Mouse (Mus musculus) CH12.LX (cell line): ENCODE data around the gene Elovl5.

Source experiments
- POLR2A ChIP-seq: IDR thresholded peaks from 2 replicates; pipeline ENCODE4 v1.6.1; 2011; ENCODE audit warnings: low read depth, mild to moderate bottlenecking, improper control_type of control experiment, low read length
- SMC3 ChIP-seq: IDR thresholded peaks from 2 replicates; pipeline ENCODE4 v1.6.1; 2011; ENCODE audit warnings: low read depth, low read length, improper control_type of control experiment

DNA sequence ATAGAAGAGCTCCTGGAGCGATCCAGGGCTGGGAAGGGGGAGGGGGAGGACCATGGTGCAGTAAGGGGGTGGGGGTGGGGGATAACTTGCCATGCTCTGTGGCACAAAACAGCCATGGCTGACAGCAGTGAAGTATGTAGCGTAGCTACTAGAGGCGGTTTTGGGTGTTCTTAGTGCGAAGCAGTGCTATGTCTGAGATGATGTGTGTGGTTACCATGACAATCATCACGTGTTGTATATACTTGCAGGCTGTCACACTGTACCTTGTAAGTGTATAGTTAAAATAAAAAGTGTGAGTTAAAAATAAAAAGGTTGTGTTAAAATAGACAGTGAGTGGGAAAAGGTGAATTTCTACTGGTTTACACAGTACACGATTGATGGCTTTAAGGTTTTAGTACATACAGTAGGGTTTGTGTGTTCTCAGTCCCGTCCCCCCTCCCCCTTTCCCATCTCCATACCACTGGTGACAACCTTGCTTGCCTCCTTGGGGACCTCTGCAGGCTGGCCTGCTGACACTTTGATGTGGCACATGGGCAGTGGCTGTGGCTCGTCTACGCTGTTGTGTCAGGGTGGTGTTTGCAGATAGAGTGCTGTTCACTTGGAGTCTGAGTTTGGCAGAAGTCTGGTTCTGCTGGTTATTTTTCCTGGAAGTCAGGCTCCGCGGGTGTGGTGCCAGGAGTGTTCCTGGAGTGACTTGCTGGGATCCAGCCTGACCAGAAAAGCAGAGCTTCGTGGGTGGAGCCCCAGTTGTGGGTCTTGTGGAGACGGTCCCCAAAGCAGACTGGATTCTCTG lies 21.8 kb downstream of the Elovl5 start:
- TF ChIP-seq POLR2A: no peak
- TF ChIP-seq SMC3: no peak
